Mouse (Mus musculus): ENCODE measurements around the gene Cul9.

DNA sequence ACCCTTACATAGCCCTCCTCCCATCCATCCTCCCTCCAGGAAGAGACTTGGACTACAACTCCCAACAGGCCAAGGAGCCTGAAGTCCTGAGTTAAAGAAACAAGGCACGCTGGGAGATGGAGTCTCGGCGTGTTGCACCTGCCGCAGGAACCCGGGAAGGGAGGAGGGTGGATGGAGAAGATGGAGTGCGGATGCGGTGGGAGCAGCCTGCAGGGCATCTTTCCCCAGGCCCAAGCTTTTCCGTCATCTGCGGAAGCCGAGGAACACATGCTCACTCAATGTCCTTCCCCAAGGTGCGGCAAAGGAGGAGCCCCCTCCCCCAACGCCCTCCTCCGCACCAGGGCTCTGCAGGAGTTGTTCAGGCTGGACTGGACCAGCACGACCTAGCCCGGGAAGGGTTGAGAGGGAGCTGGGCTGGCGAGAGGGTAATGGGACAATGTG is 62.6 kb downstream of the Cul9 start:
- TF ChIP-seq CTCF (IDR thresholded peaks at IDR 0.05; ENCODE audit: control insufficient read depth, insufficient read depth, low read length) (no peak), POLR2A (IDR thresholded peaks at IDR 0.05; ENCODE audit: borderline replicate concordance, control insufficient read depth, low read depth, low read length) (no peak)

All from bone marrow, adult 2 months (tissue).